Mouse (Mus musculus) spleen, adult 2 months (tissue): ENCODE data around the gene Nt5c1b.

Source experiments
- CTCF ChIP-seq: fragments of 200-500 bp; IDR thresholded peaks from 2 replicates; pipeline ENCODE4 v1.5.1; 2011; ENCODE audit warnings: mild to moderate bottlenecking, inconsistent platforms; ENCODE audit not compliant: insufficient read depth, insufficient read length, insufficient replicate concordance; ENCODE audit errors: extremely low read depth
- POLR2A ChIP-seq: fragments of 200-500 bp; IDR thresholded peaks from 2 replicates; pipeline ENCODE4 v1.6.1; 2011; ENCODE audit warnings: low read depth, low read length, inconsistent platforms

DNA sequence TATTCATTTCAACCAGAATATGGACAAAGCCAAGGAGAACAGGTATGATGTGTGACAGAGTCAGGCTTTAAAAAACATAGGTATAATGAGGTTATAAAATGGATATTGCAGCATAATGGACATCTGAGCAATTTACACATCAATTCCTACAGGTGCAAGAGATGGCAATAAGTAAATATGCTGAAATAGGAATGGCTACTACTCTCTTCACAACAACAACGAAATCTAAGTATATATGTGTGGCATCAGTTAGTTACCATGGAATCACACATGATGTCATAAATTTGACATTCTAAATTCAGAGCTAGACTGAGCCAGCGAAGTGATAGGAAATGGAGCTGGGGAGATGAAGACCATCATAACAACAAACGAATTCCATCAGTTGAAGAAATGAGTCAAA is at the start of gene Nt5c1b:
- TF ChIP-seq CTCF, result no peak
- no peak for TF ChIP-seq POLR2A
